ENCODE assay signal across 8 mouse cellular contexts in genomic region chr10:89731341-89731740, GRCm38 (mm10). TPM values are rescaled to one million over a fixed set of nuclear protein-coding genes. Genes with fewer than 3 reads are reported as not detected.
DNase-seq lines count a peak whose midpoint lies in the region; ATAC-seq lines count a peak whose summit lies in the region.

No protein-coding gene starts in this region.

- peak overlapping the region; percentile 75 for H3K9ac ChIP-seq in heart, embryonic 11.5 days (ENCODE audit: low read depth, low read length)
- H3K9ac ChIP-seq in forebrain, embryonic 16.5 days (replicated peaks; ENCODE audit: low read depth, low read length) = peak overlapping the region; percentile 73

- WGBS in heart, embryonic 11.5 days (ENCODE audit: insufficient replicate concordance) = 10% methylated on average over 5 of the region's 5 CpGs
- WGBS in forebrain, embryonic 16.5 days = 12% methylated on average over 5 of the region's 5 CpGs

- no peak overlapping the region for H3K27ac ChIP-seq in heart, embryonic 11.5 days (ENCODE audit: low read depth, low read length)
- peak overlapping the region; percentile 90 for H3K27ac ChIP-seq in forebrain, embryonic 16.5 days (ENCODE audit: low read length)

- intact Hi-C loops in heart, postnatal 25 days (cut with DNase I) = loop anchor here (2.0 kb wide), 1 partner anchor 13 kb away; the partner anchor contains the start of gene Uhrf1bp1l

- no peak for ATAC-seq in heart, embryonic 11.5 days (replicated peaks; ENCODE audit: insufficient number of reproducible peaks, low FRiP score, low TSS enrichment)
- ATAC-seq in forebrain, embryonic 16.5 days = no peak
- peak; percentile 18; the same call in 1 of the 2 replicates for ATAC-seq in megakaryocyte progenitor cell, adult 5-6 weeks (replicated peaks; ENCODE audit: poor library complexity)

- H3K36me3 ChIP-seq in heart, embryonic 11.5 days (ENCODE audit: control insufficient read depth, insufficient read depth, low read length) = no peaks in the 10 kb centered on the region
- no peaks in the 10 kb centered on the region for H3K36me3 ChIP-seq in forebrain, embryonic 16.5 days (ENCODE audit: control insufficient read depth, insufficient read depth)

- DNase-seq in heart, postnatal 25 days (ENCODE audit: low spot score) = no peak
- peak; percentile 60 for DNase-seq in ES-CJ7 (ENCODE audit: low read depth, low spot score)
- DNase-seq in layer of hippocampus, adult 11-12 months (ENCODE audit: low spot score) = no peak
- DNase-seq in frontal cortex, adult 2 months (ENCODE audit: extremely low spot score in 1 of 2, low spot score in 1 of 2) = no peak
- no peak for DNase-seq in ovary, postnatal 14 days (ENCODE audit: low spot score)

- peak overlapping the region; percentile 75 for H3K4me3 ChIP-seq in heart, embryonic 11.5 days (ENCODE audit: low read depth, low read length)
- peak overlapping the region; percentile 80 for H3K4me3 ChIP-seq in forebrain, embryonic 16.5 days (replicated peaks; ENCODE audit: low read length)

- H3K9me3 ChIP-seq in heart, embryonic 11.5 days (replicated peaks; ENCODE audit: control insufficient read depth, low read length) = no peaks in the 10 kb centered on the region
- H3K9me3 ChIP-seq in forebrain, embryonic 16.5 days (ENCODE audit: control insufficient read depth, low read length) = no peaks in the 10 kb centered on the region

- H3K27me3 ChIP-seq in heart, embryonic 11.5 days (ENCODE audit: control insufficient read depth, insufficient read depth, low read length) = no peaks in the 10 kb centered on the region
- H3K27me3 ChIP-seq in forebrain, embryonic 16.5 days (replicated peaks; ENCODE audit: control insufficient read depth, insufficient read depth, low read length) = no peaks in the 10 kb centered on the region

- H3K4me2 ChIP-seq in heart, embryonic 11.5 days = peak overlapping the region; percentile 88
- peak overlapping the region; percentile 89 for H3K4me2 ChIP-seq in forebrain, embryonic 16.5 days (ENCODE audit: low read length)

- H3K4me1 ChIP-seq in heart, embryonic 11.5 days (ENCODE audit: control insufficient read depth, insufficient read depth, low read length) = peaks cover 5% of the 10 kb centered on the region; the same call in 1 of the 2 replicates
- peaks cover 18% of the 10 kb centered on the region for H3K4me1 ChIP-seq in forebrain, embryonic 16.5 days (replicated peaks; ENCODE audit: control insufficient read depth, insufficient read depth, low read length)

RNA-seq across cellular contexts. Expression of gene Actr6, which starts 0.8 kb away (rescaled TPM):
- 28.2 and 29.6 TPM in 2 replicates for polyA plus RNA-seq in heart, embryonic 11.5 days (2014; fragmentation: Nextera tagmentation; extraction: Ambion mirVana)
- total RNA-seq in heart, postnatal 25 days (2021) = 10 to 100 TPM; 11.5 to 12.2 TPM
- 59.5 and 65.5 TPM in 2 replicates for polyA plus RNA-seq in forebrain, embryonic 16.5 days (2015; fragmentation: Nextera tagmentation; extraction: Ambion mirVana)
- total RNA-seq in megakaryocyte progenitor cell, adult 5-6 weeks (2015) = 28.4 and 38.2 TPM in 2 replicates
- 28.9 TPM in 2 replicates for total RNA-seq in megakaryocyte progenitor cell, adult 5-6 weeks (2017)
- polyA plus RNA-seq in frontal cortex, adult 2 months (2012; rRNA removed) = 18.3 and 19.1 TPM in 2 replicates

RNA-seq across cellular contexts. Expression of gene Uhrf1bp1l, which starts 13.4 kb away (rescaled TPM):
- polyA plus RNA-seq in heart, embryonic 11.5 days (2014; fragmentation: Nextera tagmentation; extraction: Ambion mirVana) = 21.3 and 22.9 TPM in 2 replicates
- total RNA-seq in heart, postnatal 25 days (2021) = 10 to 100 TPM; 23.0 to 25.0 TPM
- 28.8 and 31.2 TPM in 2 replicates for polyA plus RNA-seq in forebrain, embryonic 16.5 days (2015; fragmentation: Nextera tagmentation; extraction: Ambion mirVana)
- total RNA-seq in megakaryocyte progenitor cell, adult 5-6 weeks (2015) = 62.9 and 71.0 TPM in 2 replicates
- total RNA-seq in megakaryocyte progenitor cell, adult 5-6 weeks (2017) = 31.8 and 41.7 TPM in 2 replicates
- 46.4 and 49.1 TPM in 2 replicates for polyA plus RNA-seq in frontal cortex, adult 2 months (2012; rRNA removed)

RNA-seq across cellular contexts. Expression of gene Scyl2, which starts 45.3 kb away (rescaled TPM):
- 9.1 and 10.2 TPM in 2 replicates for polyA plus RNA-seq in heart, embryonic 11.5 days (2014; fragmentation: Nextera tagmentation; extraction: Ambion mirVana)
- total RNA-seq in heart, postnatal 25 days (2021) = 10 to 100 TPM; 14.9 to 16.3 TPM
- 9.5 and 9.8 TPM in 2 replicates for polyA plus RNA-seq in forebrain, embryonic 16.5 days (2015; fragmentation: Nextera tagmentation; extraction: Ambion mirVana)
- total RNA-seq in megakaryocyte progenitor cell, adult 5-6 weeks (2015) = 21.6 and 28.6 TPM in 2 replicates
- total RNA-seq in megakaryocyte progenitor cell, adult 5-6 weeks (2017) = 24.7 and 28.8 TPM in 2 replicates
- polyA plus RNA-seq in frontal cortex, adult 2 months (2012; rRNA removed) = 28.9 and 31.0 TPM in 2 replicates
